Mouse (Mus musculus) urinary bladder, postnatal 36 days (tissue): ENCODE results near the gene Sirpa.

Experiments used
- DNase-seq, 2 experiments: peaks; one replicate each; pipeline ENCODE4 v3.0.0; 2022; ENCODE audit warnings: low spot score in 2 of 2, mixed read lengths in 1 of 2

The Sirpa gene

DNA sequence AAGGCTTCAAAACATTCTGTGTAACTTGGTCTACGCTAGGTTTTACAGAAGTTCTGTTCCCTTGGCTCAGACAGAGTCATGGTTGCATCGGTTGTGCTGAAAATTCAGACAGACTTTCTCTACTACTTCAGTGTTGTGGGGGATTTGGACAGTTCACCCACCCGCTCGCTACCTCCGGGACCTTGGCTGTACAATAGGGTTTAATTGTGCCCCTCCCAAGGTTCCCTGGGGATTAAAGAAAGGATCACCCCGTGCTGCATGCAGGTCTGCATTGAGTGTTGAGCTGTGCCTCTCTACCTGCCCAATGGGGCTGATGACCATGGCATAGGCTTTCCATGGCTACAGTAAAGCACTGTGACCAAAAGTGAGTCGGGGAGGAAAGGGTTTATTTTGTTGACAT, 39.7 kb downstream of the Sirpa start:
- DNase-seq, result no peak

DNA sequence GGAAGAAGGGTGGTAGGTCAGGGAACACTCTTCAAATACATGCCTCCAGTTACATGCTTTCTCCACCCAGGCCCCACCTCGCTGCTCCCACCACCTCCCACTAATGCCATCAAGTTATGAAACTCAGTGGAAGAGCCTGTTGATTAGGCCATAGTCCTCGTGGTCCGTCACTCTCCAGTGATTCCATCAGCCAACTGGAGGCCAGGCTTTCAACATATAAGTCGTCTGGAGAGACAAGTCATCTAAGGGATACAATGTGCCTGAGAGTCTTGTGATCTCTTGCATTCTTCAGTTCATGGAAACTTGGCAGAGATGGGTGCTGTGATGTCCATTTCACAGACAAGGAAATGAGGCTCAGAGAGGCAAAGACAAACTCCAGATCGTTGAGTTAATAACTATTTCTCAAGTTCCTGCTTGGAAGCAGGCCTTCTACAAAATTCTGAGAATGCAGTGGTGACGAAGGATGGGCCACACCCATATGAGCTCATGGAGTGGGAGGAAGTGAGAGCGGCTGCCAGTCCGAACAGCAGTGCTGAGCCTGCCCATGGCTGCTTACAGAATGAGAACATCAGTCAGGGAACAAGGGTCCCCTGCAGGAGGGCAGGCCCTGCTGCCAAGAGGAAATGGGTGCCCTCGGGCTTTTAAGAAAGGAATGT, 40.6 kb downstream of the Sirpa start:
- DNase-seq, result peak; percentile 62 to 79

DNA sequence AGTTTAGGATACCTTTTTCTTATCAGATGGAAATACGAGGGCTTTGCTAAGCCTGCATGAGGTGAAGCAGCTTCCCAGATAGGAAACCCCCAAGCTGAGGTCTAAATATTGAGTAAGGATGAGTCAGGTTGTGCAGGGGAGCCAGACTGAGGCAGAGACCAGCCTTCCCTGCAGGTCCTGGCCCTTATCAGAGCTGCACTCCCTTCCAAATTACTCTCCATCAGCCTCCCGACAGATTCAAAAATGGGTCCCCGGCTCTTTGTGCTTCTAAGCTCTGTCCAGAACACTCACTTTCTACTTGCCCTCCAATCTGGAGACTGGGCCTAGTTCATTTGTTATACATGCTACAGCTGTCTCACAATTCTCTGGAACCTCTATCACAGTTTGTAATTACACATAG, 41.3 kb downstream of the Sirpa start:
- DNase-seq, result no peak

DNA sequence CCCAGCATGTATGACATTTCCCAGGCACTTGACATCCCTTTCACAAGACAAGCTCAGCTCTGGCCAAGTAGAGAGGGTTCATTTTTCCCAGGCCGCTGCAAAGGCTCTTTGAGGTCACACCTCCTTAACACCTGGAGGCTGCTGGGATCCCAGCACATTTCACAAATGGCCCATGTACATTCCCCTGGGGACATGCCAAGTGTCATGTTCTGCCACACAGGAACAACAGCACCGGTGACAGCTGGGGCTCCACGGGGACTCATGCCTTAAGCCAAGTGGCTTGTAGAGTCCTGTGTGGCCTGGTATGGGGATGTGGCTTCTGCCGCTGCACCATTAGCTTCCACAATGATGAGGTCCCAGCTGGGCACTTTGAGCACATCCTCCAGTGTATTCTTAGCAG, 60.0 kb downstream of the Sirpa start:
- no peak for DNase-seq

GRCm38 (mm10) chr2:129653632-129654031, 61.0 kb downstream of the Sirpa start:
- no peak for DNase-seq

DNA sequence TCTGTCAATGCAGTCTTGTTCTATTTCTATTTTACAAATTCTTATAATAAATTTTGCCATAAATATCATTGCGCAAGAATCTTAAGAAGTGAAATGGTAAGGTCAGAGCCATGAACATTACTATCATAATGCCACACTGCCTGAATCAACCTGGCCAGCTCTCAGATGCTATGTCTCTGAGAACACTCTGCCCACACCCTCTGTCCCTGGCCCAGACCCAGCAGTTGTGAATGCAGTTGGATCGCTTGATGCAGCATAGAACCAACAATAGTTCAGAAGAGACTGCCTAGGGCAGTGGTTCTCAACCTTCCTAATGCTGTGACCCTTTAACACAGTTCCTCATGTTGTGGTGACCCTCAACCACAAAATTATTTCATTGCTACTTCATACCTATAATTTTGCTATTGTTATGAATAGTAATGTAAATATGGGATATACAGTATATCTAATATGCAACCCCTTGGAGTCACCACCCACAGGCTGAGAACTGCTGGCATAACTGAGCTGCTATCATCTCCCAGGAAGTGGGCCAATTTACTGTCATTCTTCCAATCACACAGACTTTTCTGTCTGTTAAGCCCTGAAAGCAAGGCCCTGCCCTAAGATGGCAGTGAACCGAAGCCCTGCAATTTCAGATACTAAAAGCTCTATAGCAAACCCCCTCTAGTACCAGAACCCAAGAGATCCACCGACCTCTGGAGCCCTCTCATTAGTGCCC, 61.8 kb downstream of the Sirpa start:
- no peak for DNase-seq

DNA sequence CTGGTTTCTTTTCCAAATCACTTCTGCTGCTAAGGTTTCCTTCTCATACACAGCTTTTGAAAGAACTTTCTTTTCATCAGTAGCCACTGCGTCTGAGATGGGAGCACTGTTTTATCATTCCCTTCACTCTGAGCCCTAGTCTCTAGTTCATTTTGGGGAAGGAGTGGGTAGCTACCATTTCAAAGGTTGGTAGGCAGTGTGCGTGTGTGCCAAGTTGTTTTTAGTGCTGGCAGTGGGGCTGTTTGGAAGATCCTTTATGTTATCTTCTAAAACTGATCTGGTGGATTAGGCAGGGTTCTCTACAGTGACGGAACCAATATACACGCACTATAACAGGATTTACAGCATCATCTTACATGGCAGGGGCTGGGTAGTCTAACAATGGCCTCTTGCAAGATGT, 62.4 kb downstream of the Sirpa start:
- DNase-seq, result no peak

- DNase-seq, result no peak
These were observed 66.2 kb downstream of the Sirpa start for GRCm38 (mm10) chr2:129658796-129659195.

- no peak for DNase-seq
These were observed 67.4 kb downstream of the Sirpa start for GRCm38 (mm10) chr2:129660020-129660419.

DNA sequence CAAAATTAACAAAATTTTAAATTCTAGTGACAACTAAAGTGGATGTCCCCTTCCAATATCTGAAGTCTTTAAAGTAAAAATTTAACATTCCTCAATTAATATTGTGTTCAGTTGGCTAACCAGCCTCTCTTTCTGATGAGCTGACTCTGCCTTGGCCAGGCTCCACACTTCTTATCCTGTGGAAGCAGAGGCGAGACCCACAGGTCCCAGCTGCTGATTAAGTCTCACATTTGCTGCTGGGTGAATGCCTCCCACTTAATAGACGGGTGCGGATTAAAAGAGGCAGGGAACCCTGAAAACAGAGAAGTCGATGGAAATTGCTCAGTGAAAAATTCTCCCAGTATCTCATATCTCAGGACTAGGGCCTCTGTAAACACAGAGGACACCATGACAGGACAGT, 69.8 kb downstream of the Sirpa start:
- no peak for DNase-seq

DNA sequence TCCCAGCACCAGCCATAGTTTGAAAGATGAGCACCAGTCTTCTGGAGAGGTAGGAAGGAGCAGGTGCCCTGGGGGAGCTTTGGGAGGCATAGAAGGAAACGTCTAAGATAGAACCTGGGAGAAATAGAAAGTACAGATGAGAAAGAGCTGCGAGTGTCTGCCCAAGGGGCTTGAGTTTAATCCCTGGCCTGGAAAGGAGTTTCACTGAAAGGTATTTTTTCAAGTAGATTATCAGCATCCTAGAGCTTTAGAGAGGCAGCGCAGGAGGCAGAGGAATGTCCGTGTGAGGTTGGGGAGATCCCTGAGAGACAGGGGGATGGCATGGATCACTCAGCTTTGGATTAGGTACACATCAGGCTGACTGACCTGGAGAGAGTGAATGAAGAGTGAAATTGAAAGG, 79.3 kb downstream of the Sirpa start:
- no peak for DNase-seq

DNA sequence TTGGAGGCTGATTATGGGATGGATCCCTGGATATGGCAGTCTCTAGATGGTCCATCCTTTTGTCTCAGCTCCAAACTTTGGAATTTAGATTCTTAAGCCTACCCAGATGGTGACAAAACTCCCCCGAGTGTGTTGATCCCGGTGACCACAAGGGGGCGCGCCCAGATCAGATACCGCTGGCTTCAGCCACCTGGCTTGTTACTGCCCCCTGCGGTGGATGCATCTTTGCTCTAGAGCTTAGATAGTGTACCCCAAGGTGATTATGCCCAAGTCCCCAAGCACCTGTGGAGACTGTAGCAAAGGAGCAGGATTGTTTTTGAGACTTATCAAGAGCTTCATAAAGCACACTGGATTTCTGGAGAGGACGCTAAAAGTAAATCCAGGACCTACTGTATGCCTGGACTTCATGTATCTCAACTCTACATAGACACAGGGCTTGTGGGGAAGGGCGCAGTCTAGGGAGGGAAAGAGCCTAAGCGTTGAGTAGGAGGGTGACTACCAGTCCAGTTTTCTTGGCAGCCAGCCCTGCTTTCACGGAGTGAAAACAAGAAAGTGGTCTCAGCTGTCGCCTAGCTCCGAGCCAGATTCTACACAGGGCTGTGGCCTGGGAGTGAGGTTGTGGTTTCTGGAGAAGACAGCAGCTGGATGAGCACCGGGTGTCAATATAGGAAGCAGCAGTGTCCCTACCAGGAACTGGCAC, 82.5 kb downstream of the Sirpa start:
- DNase-seq, result peak; percentile 60 to 79

DNA sequence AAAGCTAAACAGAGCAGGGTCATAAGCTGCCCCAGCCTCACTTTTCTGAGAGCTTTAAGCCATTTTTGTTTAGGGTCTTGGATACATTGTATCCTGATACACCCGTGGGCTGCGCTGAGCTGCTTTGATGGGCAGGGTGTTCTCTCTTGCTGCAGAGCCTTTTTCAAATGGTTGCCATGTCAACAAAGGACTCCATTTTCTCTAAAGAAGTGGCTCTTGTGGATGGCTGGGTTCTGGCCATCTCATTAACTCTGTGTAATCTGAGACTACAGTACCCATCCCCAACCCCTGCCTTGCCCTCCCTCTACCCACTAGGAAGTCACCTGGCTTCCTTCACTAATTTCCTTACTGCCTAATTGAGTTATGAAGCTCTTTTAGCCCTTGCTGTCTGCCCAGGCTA, 85.0 kb downstream of the Sirpa start:
- no peak for DNase-seq

GRCm38 (mm10) chr2:129679066-129679465, 86.4 kb downstream of the Sirpa start:
- no peak for DNase-seq

DNA sequence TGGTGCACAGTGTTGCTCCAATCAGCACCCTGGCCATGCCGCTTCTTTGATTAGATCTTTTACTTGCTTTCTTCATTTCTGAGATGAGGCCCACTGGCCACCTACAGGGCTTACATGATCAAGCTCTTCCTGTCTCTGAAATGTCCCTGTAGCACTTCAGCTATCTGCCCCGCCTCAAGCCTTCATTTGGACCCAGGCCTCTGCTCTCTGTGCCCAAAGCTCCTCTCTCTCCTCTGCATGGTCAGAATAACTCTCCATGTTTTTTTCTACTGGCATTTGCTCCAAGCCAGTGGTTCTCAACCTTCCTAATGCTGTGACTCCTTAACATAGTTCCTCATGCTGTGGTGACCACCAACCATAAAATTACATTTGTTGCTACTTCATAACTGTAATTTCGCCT, 87.6 kb downstream of the Sirpa start:
- no peak for DNase-seq
